Mouse (Mus musculus) forebrain, postnatal 0 days (tissue): ENCODE data around the gene Slc15a3. TPM values are rescaled to one million over a fixed set of nuclear protein-coding genes. Genes with fewer than 3 reads are reported as not detected.
A peak's percentile ranks its signal among the peaks of the same experiment; 100 is the strongest.

ENCODE experiments used
- ATAC-seq: fragments of 200-750 bp; cut with Nextera tagmentation; 2 replicates; pipeline ENCODE4 v1.8.0; 2017; ENCODE audit warnings: mild to moderate bottlenecking, moderate library complexity
- DNase-seq: peaks from one replicate; pipeline ENCODE4 v3.0.0-alpha.2; 2015
- H3K27ac ChIP-seq: fragments of 300-500 bp; sonication (generic); 2 replicates; pipeline ENCODE4 v1.5.1; 2014; ENCODE audit warnings: low read depth, mild to moderate bottlenecking, antibody characterized with exemption, low read length, moderate library complexity, mixed read lengths
- H3K27me3 ChIP-seq: fragments of 300-500 bp; sonication (generic); 2 replicates; pipeline ENCODE4 v1.6.1; 2014; ENCODE audit warnings: mild to moderate bottlenecking, low read length, mixed read lengths; ENCODE audit not compliant: insufficient read depth
- H3K36me3 ChIP-seq: fragments of 300-500 bp; sonication (generic); 2 replicates; pipeline ENCODE4 v1.6.1; 2014; ENCODE audit warnings: mild to moderate bottlenecking, moderate library complexity; ENCODE audit not compliant: insufficient read depth
- H3K4me1 ChIP-seq: fragments of 300-500 bp; sonication (generic); 2 replicates; pipeline ENCODE4 v1.6.1; 2014; ENCODE audit warnings: antibody characterized with exemption; ENCODE audit not compliant: insufficient read depth
- H3K4me2 ChIP-seq: fragments of 300-500 bp; sonication (generic); 2 replicates; pipeline ENCODE4 v1.6.1; 2014; ENCODE audit warnings: low read depth, mild to moderate bottlenecking, moderate library complexity
- H3K4me3 ChIP-seq: fragments of 300-500 bp; sonication (generic); 2 replicates; pipeline ENCODE4 v1.5.1; 2014; ENCODE audit warnings: low read depth, low read length, mixed read lengths
- H3K9ac ChIP-seq: fragments of 300-500 bp; sonication (generic); 2 replicates; pipeline ENCODE4 v1.6.1; 2014; ENCODE audit warnings: mild to moderate bottlenecking
- H3K9me3 ChIP-seq: fragments of 300-500 bp; sonication (generic); 2 replicates; pipeline ENCODE4 v1.6.1; 2016; ENCODE audit warnings: low read length
- CTCF ChIP-seq: sonication (generic); IDR thresholded peaks from 2 replicates; pipeline ENCODE4 v1.5.1; 2016; ENCODE audit warnings: antibody characterized with exemption, control low read depth, low read depth
- WGBS: fragments of 180-500 bp; shearing (Covaris S2); extraction: QIAGEN DNeasy Blood & Tissue Kit; methylation state at CpG from one replicate; pipeline ENCODE4 v1.1.7; 2014; 5-methylcytosine and 5-hydroxymethylcytosine counted together
- polyA plus RNA-seq: library from polyadenylated mRNA; unstranded; fragments of >200 nt; fragmentation: Nextera tagmentation; extraction: Ambion mirVana; gene quantifications from 2 replicates; pipeline ENCODE4 v1.2.1, GENCODE M21; 2015
- total RNA-seq: library from RNA; depleted of rRNA; stranded (reverse); fragments of >200 nt; gene quantifications from 2 replicates; pipeline ENCODE4 v1.2.3, GENCODE M21; 2014

Slc15a3 gene
- total and polyA plus RNA-seq, 2 experiments from 2014 or later: 0.42 to 0.90 TPM

- Histone ChIP-seq H3K27ac (no peak overlapping the region), H3K4me3 (no peak overlapping the region), H3K4me2 (no peak overlapping the region), H3K9me3 (no peaks in the 10 kb centered on the region), H3K27me3 (no peaks in the 10 kb centered on the region), H3K36me3 (no peaks in the 10 kb centered on the region), H3K4me1 (no peaks in the 10 kb centered on the region), H3K9ac (no peak overlapping the region)
- 81% methylated on average over 3 of the region's 3 CpGs for whole genome bisulfite sequencing
- TF ChIP-seq CTCF: no peak
- ATAC-seq (no peak), DNase-seq (no peak)
Observed at GRCm38 (mm10) chr19:10833611-10834010, 5.9 kb upstream of the Slc15a3 start.

- TF ChIP-seq CTCF: no peak
- no peaks in the 10 kb centered on the region for H3K36me3 ChIP-seq
- H3K9ac ChIP-seq: no peak overlapping the region
- no peaks in the 10 kb centered on the region for H3K4me1 ChIP-seq
- no peaks in the 10 kb centered on the region for H3K9me3 ChIP-seq
- DNase-seq: no peak
- 71% methylated on average over 3 of the region's 3 CpGs for WGBS
- no peaks in the 10 kb centered on the region for H3K27me3 ChIP-seq
- ATAC-seq: no peak
- no peak overlapping the region for H3K4me2 ChIP-seq
- H3K27ac ChIP-seq: no peak overlapping the region
- H3K4me3 ChIP-seq: no peak overlapping the region
Observed at GRCm38 (mm10) chr19:10835671-10836070, 3.9 kb upstream of the Slc15a3 start.

GRCm38 (mm10) chr19:10841721-10842626, 2.4 kb downstream of the Slc15a3 start:
- no peak overlapping the region for H3K27ac ChIP-seq
- H3K27me3 ChIP-seq: no peaks in the 10 kb centered on the region
- 73% methylated on average over 16 of the region's 16 CpGs for WGBS
- no peak for TF ChIP-seq CTCF
- ATAC-seq: no peak
- no peak overlapping the region for H3K4me3 ChIP-seq
- H3K9me3 ChIP-seq: no peaks in the 10 kb centered on the region
- no peaks in the 10 kb centered on the region for H3K4me1 ChIP-seq
- H3K4me2 ChIP-seq: no peak overlapping the region
- no peak overlapping the region for H3K9ac ChIP-seq
- no peaks in the 10 kb centered on the region for H3K36me3 ChIP-seq
- DNase-seq: no peak

GRCm38 (mm10) chr19:10842914-10843313, 3.4 kb downstream of the Slc15a3 start:
- no peak overlapping the region for H3K27ac ChIP-seq
- no peak overlapping the region for H3K9ac ChIP-seq
- no peak overlapping the region for H3K4me3 ChIP-seq
- ATAC-seq (no peak), DNase-seq (no peak)
- H3K9me3 ChIP-seq: no peaks in the 10 kb centered on the region
- H3K4me2 ChIP-seq: no peak overlapping the region
- WGBS: 70% methylated on average over 24 of the region's 24 CpGs
- no peaks in the 10 kb centered on the region for H3K4me1 ChIP-seq
- no peak for TF ChIP-seq CTCF
- no peaks in the 10 kb centered on the region for H3K36me3 ChIP-seq
- no peaks in the 10 kb centered on the region for H3K27me3 ChIP-seq

- Histone ChIP-seq H3K27me3 (no peaks in the 10 kb centered on the region), H3K27ac (no peak overlapping the region), H3K4me2 (no peak overlapping the region), H3K4me3 (no peak overlapping the region), H3K36me3 (no peaks in the 10 kb centered on the region), H3K9ac (no peak overlapping the region), H3K4me1 (no peaks in the 10 kb centered on the region), H3K9me3 (no peaks in the 10 kb centered on the region)
- ATAC-seq: no peak
- TF ChIP-seq CTCF: no peak
- no peak for DNase-seq
- WGBS: 88% methylated on average over 5 of the region's 5 CpGs
Observed at GRCm38 (mm10) chr19:10844206-10844605, 4.7 kb downstream of the Slc15a3 start.

GRCm38 (mm10) chr19:10845454-10845853, 5.9 kb downstream of the Slc15a3 start:
- H3K36me3 ChIP-seq: no peaks in the 10 kb centered on the region
- H3K27me3 ChIP-seq: no peaks in the 10 kb centered on the region
- DNase-seq (no peak), ATAC-seq (peak; percentile 32; the same call in 1 of the 2 replicates)
- H3K4me3 ChIP-seq: no peak overlapping the region
- no peaks in the 10 kb centered on the region for H3K9me3 ChIP-seq
- H3K27ac ChIP-seq: no peak overlapping the region
- no peaks in the 10 kb centered on the region for H3K4me1 ChIP-seq
- H3K9ac ChIP-seq: no peak overlapping the region
- TF ChIP-seq CTCF: no peak
- WGBS: 76% methylated on average over 3 of the region's 3 CpGs
- no peak overlapping the region for H3K4me2 ChIP-seq

- ATAC-seq: no peak
- H3K4me2 ChIP-seq: no peak overlapping the region
- WGBS: 73% methylated on average over 7 of the region's 7 CpGs
- H3K9ac ChIP-seq: no peak overlapping the region
- H3K36me3 ChIP-seq: no peaks in the 10 kb centered on the region
- H3K4me1 ChIP-seq: no peaks in the 10 kb centered on the region
- no peak overlapping the region for H3K4me3 ChIP-seq
- H3K27me3 ChIP-seq: no peaks in the 10 kb centered on the region
- H3K9me3 ChIP-seq: no peaks in the 10 kb centered on the region
- H3K27ac ChIP-seq: no peak overlapping the region
- no peak for TF ChIP-seq CTCF
- no peak for DNase-seq
Observed at GRCm38 (mm10) chr19:10846150-10846549, 6.6 kb downstream of the Slc15a3 start.
